ENCODE assay signal across 25 mouse cellular contexts in the genomic region with DNA sequence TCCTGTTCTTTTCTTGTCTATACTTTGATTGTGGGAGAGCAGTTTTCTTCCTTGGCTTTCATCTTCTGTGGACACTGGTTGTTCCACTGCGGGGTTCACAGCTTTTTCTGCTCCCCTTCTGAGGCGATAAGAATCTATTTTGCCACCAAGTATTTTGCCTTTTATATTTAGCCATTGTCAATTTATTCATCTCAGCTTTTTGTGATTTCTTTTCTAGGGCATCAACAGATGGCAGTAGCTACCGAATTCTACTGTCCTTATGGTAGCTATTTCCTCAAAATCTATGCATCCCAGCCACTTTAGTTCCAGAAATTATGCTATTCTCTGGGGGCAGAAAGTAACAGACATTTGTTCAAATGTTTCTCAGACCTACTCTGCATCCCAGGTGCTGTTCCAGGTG. TPM values are rescaled to one million over a fixed set of nuclear protein-coding genes. Genes with fewer than 3 reads are reported as not detected.
DNase-seq lines count a peak whose midpoint lies in the region; ATAC-seq and TF ChIP-seq lines count a peak whose summit lies in the region.
"Had no signal": no experiment of that assay in that cellular context is flagged by ENCODE, and none has a peak within 500 bp of the region (broad histone marks: within the 10 kb centered on the region; RNA-seq: fewer than 3 reads in every experiment).

No protein-coding gene starts in this region.

- H3K9me3 ChIP-seq in forebrain, embryonic 16.5 days (ENCODE audit: control insufficient read depth, low read length), result no peaks in the 10 kb centered on the region
- no peaks in the 10 kb centered on the region for H3K9me3 ChIP-seq in forebrain, embryonic 15.5 days
- H3K9me3 ChIP-seq: embryonic facial prominence, embryonic 10.5 days; heart, embryonic 15.5 days; hindbrain, embryonic 13.5 days had no signal

- no peak overlapping the region for H3K4me2 ChIP-seq in forebrain, embryonic 16.5 days (ENCODE audit: low read length)
- no peak overlapping the region for H3K4me2 ChIP-seq in forebrain, embryonic 15.5 days (replicated peaks)
- H3K4me2 ChIP-seq: heart, embryonic 11.5 days; heart, embryonic 15.5 days; hindbrain, embryonic 13.5 days had no signal

- 0 out of 2 replicates have a peak, but pooled peaks have one; percentile 4 for ATAC-seq in forebrain, embryonic 16.5 days
- no peak for ATAC-seq in forebrain, embryonic 15.5 days (replicated peaks)

- H3K36me3 ChIP-seq in forebrain, embryonic 16.5 days (ENCODE audit: control insufficient read depth, insufficient read depth), result no peaks in the 10 kb centered on the region
- no peaks in the 10 kb centered on the region for H3K36me3 ChIP-seq in forebrain, embryonic 15.5 days
- H3K36me3 ChIP-seq: embryonic facial prominence, embryonic 10.5 days; heart, embryonic 15.5 days; hindbrain, embryonic 13.5 days had no signal

- no peak overlapping the region for H3K9ac ChIP-seq in forebrain, embryonic 16.5 days (replicated peaks; ENCODE audit: low read depth, low read length)
- no peak overlapping the region for H3K9ac ChIP-seq in forebrain, embryonic 15.5 days (replicated peaks)
- H3K9ac ChIP-seq: heart, embryonic 15.5 days; hindbrain, embryonic 13.5 days had no signal

- H3K27me3 ChIP-seq in forebrain, embryonic 16.5 days (replicated peaks; ENCODE audit: control insufficient read depth, insufficient read depth, low read length), result no peaks in the 10 kb centered on the region
- no peaks in the 10 kb centered on the region for H3K27me3 ChIP-seq in forebrain, embryonic 15.5 days
- H3K27me3 ChIP-seq: heart, embryonic 15.5 days; hindbrain, embryonic 13.5 days had no signal

- no peak for DNase-seq in layer of hippocampus, adult 2 months (ENCODE audit: low spot score in 2 of 2)
- no peak for DNase-seq in layer of hippocampus, postnatal 25 days (ENCODE audit: extremely low spot score in 1 of 2, low spot score in 1 of 2)
- DNase-seq in brain, adult 2 months (ENCODE audit: low read depth, low spot score), result peak; percentile 74
- peak; percentile 78 for DNase-seq in telencephalon, adult 2 months (ENCODE audit: low read depth, low spot score)
- DNase-seq in layer of hippocampus, adult 9-11 months, result no peak
- DNase-seq: adrenal gland, postnatal 10 days; cerebellum, adult 2 months; cerebellum, postnatal 10 days; gastrocnemius, postnatal 14 days; heart, adult 2 months; heart, postnatal 14 days had no signal

- 77% methylated on average over 3 of the region's 3 CpGs for WGBS in forebrain, embryonic 16.5 days
- WGBS in forebrain, embryonic 15.5 days, result 70% methylated on average over 3 of the region's 3 CpGs

- no peaks in the 10 kb centered on the region for H3K4me1 ChIP-seq in forebrain, embryonic 16.5 days (replicated peaks; ENCODE audit: control insufficient read depth, insufficient read depth, low read length)
- no peaks in the 10 kb centered on the region for H3K4me1 ChIP-seq in forebrain, embryonic 15.5 days
- H3K4me1 ChIP-seq: embryonic facial prominence, embryonic 10.5 days; heart, embryonic 15.5 days; hindbrain, embryonic 13.5 days had no signal

- TF ChIP-seq CTCF in layer of hippocampus, adult 2 months (conservative IDR thresholded peaks at IDR 0.05), result peak; percentile 63

- no peak overlapping the region for H3K27ac ChIP-seq in forebrain, embryonic 16.5 days (ENCODE audit: low read length)
- no peak overlapping the region for H3K27ac ChIP-seq in forebrain, embryonic 15.5 days (replicated peaks)
- H3K27ac ChIP-seq in layer of hippocampus, adult 2 months, result no peak overlapping the region
- H3K27ac ChIP-seq: embryonic facial prominence, embryonic 10.5 days; heart, adult 2 months; heart, embryonic 15.5 days; hindbrain, embryonic 13.5 days had no signal

- no peak overlapping the region for H3K4me3 ChIP-seq in forebrain, embryonic 16.5 days (replicated peaks; ENCODE audit: low read length)
- H3K4me3 ChIP-seq in forebrain, embryonic 15.5 days, result no peak overlapping the region
- H3K4me3 ChIP-seq in layer of hippocampus, adult 2 months, result no peak overlapping the region
- H3K4me3 ChIP-seq: embryonic facial prominence, embryonic 10.5 days; heart, adult 2 months; heart, embryonic 15.5 days; hindbrain, embryonic 13.5 days had no signal

RNA-seq across cellular contexts. Expression of a gene that starts 10.4 kb away (rescaled TPM):
- not detected in 2 replicates for polyA plus RNA-seq in forebrain, embryonic 16.5 days (2015; fragmentation: Nextera tagmentation; extraction: Ambion mirVana)
- not detected in 2 replicates for polyA plus RNA-seq in forebrain, embryonic 15.5 days (2015; fragmentation: Nextera tagmentation; extraction: Ambion mirVana)
- total RNA-seq in layer of hippocampus, adult 2 months (2021), result not detected
- not detected for total RNA-seq in layer of hippocampus, postnatal 25 days (2021)
- total RNA-seq: adrenal gland, postnatal 10 days; adrenal gland, postnatal 4 days; gastrocnemius, adult 18-20 months; gastrocnemius, postnatal 14 days; heart, adult 2 months; heart, postnatal 14 days; hematopoietic stem cell, adult 5-6 weeks; MEL had no signal
- polyA plus RNA-seq: C2C12; cerebellum, adult 2 months; embryonic facial prominence, embryonic 10.5 days; embryonic facial prominence, embryonic 14.5 days; frontal cortex, adult 2 months; gonadal fat pad, adult 2 months; heart, adult 2 months; heart, embryonic 11.5 days; heart, embryonic 15.5 days; hindbrain, embryonic 13.5 days had no signal

Comparison
In these comparisons a context has a peak if more than half of its experiments do, and no peak if none do; other contexts are left out.
1. DNase-seq: peak in brain, adult 2 months (single experiment) and telencephalon, adult 2 months (single experiment); none in layer of hippocampus, adult 2 months (0 of 2), layer of hippocampus, postnatal 25 days (0 of 2) and layer of hippocampus, adult 9-11 months (single experiment).